Mouse (Mus musculus): ENCODE data around the gene Rcor3. TPM values are rescaled to one million over a fixed set of nuclear protein-coding genes. Genes with fewer than 3 reads are reported as not detected.
A peak's percentile ranks its signal among the peaks of the same experiment; 100 is the strongest.

Rcor3 gene
- polyA plus RNA-seq, 1 experiment from 2014 or later: 31.1 TPM

DNA sequence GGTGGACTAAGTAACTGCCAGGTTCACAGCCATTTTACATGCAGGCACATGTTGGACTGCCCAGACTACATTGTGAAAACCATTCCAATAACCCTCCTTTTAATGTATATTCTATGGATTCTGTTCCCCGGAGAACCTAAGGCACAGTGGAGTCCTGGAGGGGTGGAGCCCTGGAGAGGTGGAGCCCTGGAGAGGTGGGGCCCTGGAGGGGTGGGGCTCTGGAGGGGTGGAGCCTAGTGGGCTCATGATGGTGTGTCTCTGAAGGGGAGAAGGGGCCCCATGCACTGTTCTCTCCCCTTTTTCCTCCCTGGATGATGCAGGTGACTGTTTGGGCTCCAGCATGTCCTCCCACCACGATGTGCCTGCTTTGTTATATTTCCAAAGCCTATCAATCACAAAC, 69.7 kb downstream of the Rcor3 start:
- WGBS: 57% methylated on average over 2 of the region's 2 CpGs
- no peak overlapping the region for H3K4me2 ChIP-seq
- no peak for ATAC-seq (replicated peaks; ENCODE audit: insufficient number of reproducible peaks, insufficient read depth, low FRiP score, low read depth)
- H3K27me3 ChIP-seq: no peaks in the 10 kb centered on the region
- H3K4me1 ChIP-seq (replicated peaks): peaks cover 32% of the 10 kb centered on the region
- H3K9ac ChIP-seq: no peak overlapping the region
- H3K4me3 ChIP-seq: no peak overlapping the region
- no peak overlapping the region for H3K27ac ChIP-seq
- peaks cover 41% of the 10 kb centered on the region for H3K36me3 ChIP-seq
- no peaks in the 10 kb centered on the region for H3K9me3 ChIP-seq (replicated peaks)

DNA sequence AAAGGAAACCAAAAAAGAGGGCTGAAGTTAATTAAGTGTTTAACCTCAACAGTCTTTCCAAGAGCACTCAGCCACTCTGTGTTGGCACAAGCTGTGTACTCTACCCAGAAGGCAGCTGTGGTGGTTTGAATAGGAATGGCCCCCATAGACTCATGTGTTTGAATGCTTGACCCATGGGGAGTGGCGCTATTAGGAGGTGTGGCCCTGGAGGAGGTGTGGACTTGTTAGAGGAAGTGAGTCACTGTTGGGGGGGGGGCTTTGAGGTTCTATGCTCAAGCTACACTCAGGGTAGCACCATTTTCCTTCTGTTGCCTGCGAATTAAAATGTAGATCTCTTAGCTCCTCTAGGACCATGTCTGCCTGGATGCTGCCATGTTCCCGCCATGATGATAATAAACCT, 70.9 kb downstream of the Rcor3 start:
- Histone ChIP-seq H3K9me3 (replicated peaks) (no peaks in the 10 kb centered on the region), H3K9ac (no peak overlapping the region), H3K36me3 (peaks cover 44% of the 10 kb centered on the region), H3K27me3 (no peaks in the 10 kb centered on the region), H3K4me1 (replicated peaks) (peaks cover 30% of the 10 kb centered on the region), H3K4me2 (no peak overlapping the region), H3K27ac (no peak overlapping the region), H3K4me3 (no peak overlapping the region)
- no peak for ATAC-seq (replicated peaks; ENCODE audit: insufficient number of reproducible peaks, insufficient read depth, low FRiP score, low read depth)
- 94% methylated on average over 3 of the region's 3 CpGs for WGBS

- H3K4me3 ChIP-seq: no peak overlapping the region
- 0 out of 2 replicates have a peak overlapping the region, but pooled peaks have one; percentile 16 for H3K27ac ChIP-seq
- no peak overlapping the region for H3K4me2 ChIP-seq
- H3K9ac ChIP-seq: no peak overlapping the region
- 92% methylated on average over 8 of the region's 8 CpGs for WGBS
- H3K4me1 ChIP-seq (replicated peaks): peaks cover 20% of the 10 kb centered on the region
- no peak for ATAC-seq (replicated peaks; ENCODE audit: insufficient number of reproducible peaks, insufficient read depth, low FRiP score, low read depth)
- peaks cover 44% of the 10 kb centered on the region for H3K36me3 ChIP-seq
- H3K27me3 ChIP-seq: no peaks in the 10 kb centered on the region
- no peaks in the 10 kb centered on the region for H3K9me3 ChIP-seq (replicated peaks)
Measured at GRCm38 (mm10) chr1:192063209-192063946, 74.5 kb downstream of the Rcor3 start.

DNA sequence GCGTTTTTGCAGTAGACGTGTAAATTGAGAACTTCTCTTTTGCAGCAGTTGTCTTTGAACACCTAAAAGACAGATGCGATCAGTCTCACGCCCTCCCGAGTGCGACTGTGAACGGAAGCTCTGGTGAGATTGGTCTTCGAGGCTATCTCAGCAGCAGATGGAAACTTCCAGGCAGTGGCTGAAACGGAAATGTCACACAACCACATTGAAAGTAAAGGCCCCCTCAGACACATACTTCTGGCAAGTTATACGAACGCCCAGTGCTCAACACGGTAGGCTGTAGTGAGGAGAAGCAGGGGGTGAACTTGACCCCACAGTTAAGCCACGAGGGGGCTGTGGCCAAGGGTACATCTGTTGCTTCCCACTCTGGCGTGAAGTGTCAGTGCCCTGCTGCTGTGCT, 75.2 kb downstream of the Rcor3 start:
- no peak for ATAC-seq (replicated peaks; ENCODE audit: insufficient number of reproducible peaks, insufficient read depth, low FRiP score, low read depth)
- Histone ChIP-seq H3K27me3 (no peaks in the 10 kb centered on the region), H3K27ac (peak overlapping the region; percentile 80), H3K4me2 (no peak overlapping the region), H3K4me3 (no peak overlapping the region), H3K9me3 (replicated peaks) (no peaks in the 10 kb centered on the region), H3K9ac (no peak overlapping the region), H3K36me3 (peaks cover 44% of the 10 kb centered on the region), H3K4me1 (replicated peaks) (peaks cover 18% of the 10 kb centered on the region)
- 76% methylated on average over 14 of the region's 14 CpGs for WGBS

DNA sequence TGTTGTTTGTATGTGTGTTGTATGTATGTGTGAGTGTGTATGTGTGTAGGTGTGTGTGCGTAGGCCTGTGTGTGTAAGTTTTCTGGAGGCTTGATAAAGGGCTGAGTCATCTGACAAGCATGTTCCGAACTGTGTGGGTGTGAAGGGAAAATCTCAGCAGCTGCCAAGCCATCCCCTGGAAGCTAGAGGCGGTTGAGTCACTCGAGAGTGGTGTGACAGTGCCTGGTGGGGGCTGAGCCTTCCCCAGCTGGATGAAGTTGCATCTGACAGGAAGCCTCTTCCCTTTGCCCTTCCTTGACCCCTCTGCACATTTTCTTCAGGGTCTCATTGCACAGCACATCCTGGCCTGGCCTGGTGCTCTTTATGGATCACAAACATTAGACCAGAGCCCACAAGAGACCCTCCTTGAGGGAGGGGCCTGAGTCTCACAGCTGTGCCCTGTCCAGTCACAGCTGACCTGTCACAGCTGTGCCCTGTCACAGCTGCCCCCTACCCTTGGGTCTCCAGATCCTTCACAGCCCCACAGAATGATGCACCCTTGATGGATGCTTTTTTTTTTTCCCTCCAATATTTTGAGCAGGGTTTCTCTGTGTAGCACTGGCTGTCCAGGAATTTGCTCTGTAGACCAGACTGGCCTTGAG, 76.1 kb downstream of the Rcor3 start:
- peak; percentile 89 for ATAC-seq (replicated peaks; ENCODE audit: insufficient number of reproducible peaks, insufficient read depth, low FRiP score, low read depth)
- H3K4me1 ChIP-seq (replicated peaks): peaks cover 18% of the 10 kb centered on the region
- H3K4me2 ChIP-seq: no peak overlapping the region
- no peak overlapping the region for H3K9ac ChIP-seq
- no peaks in the 10 kb centered on the region for H3K27me3 ChIP-seq
- peaks cover 39% of the 10 kb centered on the region for H3K36me3 ChIP-seq
- H3K9me3 ChIP-seq (replicated peaks): no peaks in the 10 kb centered on the region
- no peak overlapping the region for H3K4me3 ChIP-seq
- peak overlapping the region; percentile 80 for H3K27ac ChIP-seq
- WGBS: 8% methylated on average over 4 of the region's 4 CpGs

GRCm38 (mm10) chr1:192058911-192059310, 79.0 kb downstream of the Rcor3 start:
- H3K36me3 ChIP-seq: peaks cover 20% of the 10 kb centered on the region
- 87% methylated on average over 10 of the region's 10 CpGs for WGBS

GRCm38 (mm10) chr1:192053726-192054125, 84.1 kb downstream of the Rcor3 start:
- Histone ChIP-seq H3K27ac (peak overlapping the region; percentile 75), H3K27me3 (no peaks in the 10 kb centered on the region), H3K4me2 (no peak overlapping the region), H3K9ac (no peak overlapping the region), H3K4me1 (replicated peaks) (peaks cover 18% of the 10 kb centered on the region), H3K36me3 (peaks cover 10% of the 10 kb centered on the region), H3K4me3 (no peak overlapping the region), H3K9me3 (replicated peaks) (no peaks in the 10 kb centered on the region)
- no peak; the same call in 1 of the 2 replicates for ATAC-seq (replicated peaks; ENCODE audit: insufficient number of reproducible peaks, insufficient read depth, low FRiP score, low read depth)
- WGBS: 34% methylated on average over 3 of the region's 3 CpGs

More at GRCm38 (mm10) chr1:192058911-192059310, 79.0 kb downstream of the Rcor3 start:
- H3K4me3 ChIP-seq: no peak overlapping the region
- no peak overlapping the region for H3K27ac ChIP-seq
- H3K4me1 ChIP-seq (replicated peaks): peaks cover 23% of the 10 kb centered on the region
- H3K4me2 ChIP-seq: no peak overlapping the region
- H3K27me3 ChIP-seq: no peaks in the 10 kb centered on the region
- no peak overlapping the region for H3K9ac ChIP-seq
- ATAC-seq (replicated peaks; ENCODE audit: insufficient number of reproducible peaks, insufficient read depth, low FRiP score, low read depth): no peak
- H3K9me3 ChIP-seq (replicated peaks): no peaks in the 10 kb centered on the region

GRCm38 (mm10) chr1:192052986-192053385, 84.9 kb downstream of the Rcor3 start:
- Histone ChIP-seq H3K36me3 (peaks cover 10% of the 10 kb centered on the region), H3K4me1 (replicated peaks) (peaks cover 18% of the 10 kb centered on the region), H3K9me3 (replicated peaks) (no peaks in the 10 kb centered on the region), H3K27ac (0 out of 2 replicates have a peak overlapping the region, but pooled peaks have one; percentile 75), H3K9ac (no peak overlapping the region), H3K27me3 (no peaks in the 10 kb centered on the region), H3K4me3 (no peak overlapping the region), H3K4me2 (no peak overlapping the region)
- no peak for ATAC-seq (replicated peaks; ENCODE audit: insufficient number of reproducible peaks, insufficient read depth, low FRiP score, low read depth)
- WGBS: 82% methylated on average over 5 of the region's 5 CpGs

- Histone ChIP-seq H3K4me1 (replicated peaks) (peaks cover 18% of the 10 kb centered on the region), H3K27me3 (no peaks in the 10 kb centered on the region), H3K36me3 (peaks cover 10% of the 10 kb centered on the region), H3K4me2 (no peak overlapping the region), H3K27ac (no peak overlapping the region), H3K9me3 (replicated peaks) (no peaks in the 10 kb centered on the region), H3K4me3 (no peak overlapping the region), H3K9ac (no peak overlapping the region)
- ATAC-seq (replicated peaks; ENCODE audit: insufficient number of reproducible peaks, insufficient read depth, low FRiP score, low read depth): no peak
- 88% methylated on average over 8 of the region's 8 CpGs for WGBS
Measured at GRCm38 (mm10) chr1:192052461-192052860, 85.4 kb downstream of the Rcor3 start.

Other genes starting within 250 kb of the Rcor3 start
- gene Slc30a1, start 231.3 kb downstream of the Rcor3 start, polyA plus RNA-seq (2015; fragmentation: Nextera tagmentation; extraction: Ambion mirVana): 2.5 and 2.6 TPM in 2 replicates
- gene Rd3, start 160.7 kb downstream of the Rcor3 start, polyA plus RNA-seq (2015; fragmentation: Nextera tagmentation; extraction: Ambion mirVana): 4.4 and 4.9 TPM in 2 replicates
- gene Traf5, start 45.5 kb downstream of the Rcor3 start, polyA plus RNA-seq (2015; fragmentation: Nextera tagmentation; extraction: Ambion mirVana): 13.6 and 19.2 TPM in 2 replicates
- 0.26 and 0.46 TPM in 2 replicates for gene Kcnh1, start 52.7 kb upstream of the Rcor3 start, polyA plus RNA-seq (2015; fragmentation: Nextera tagmentation; extraction: Ambion mirVana)